Mouse (Mus musculus): ENCODE data around the gene Tas1r2. TPM values are rescaled to one million over a fixed set of nuclear protein-coding genes. Genes with fewer than 3 reads are reported as not detected.

Gene Tas1r2
- polyA plus RNA-seq, 1 experiment from 2014 or later = not detected

Small RNA genes lying within 50 kb of the gene (microRNA-seq; reads per million reads assigned to microRNA genes)
- gene Mir7020 = not detected

Other genes starting within 250 kb of the Tas1r2 start
- gene Iffo2, start 123.0 kb upstream of the Tas1r2 start, polyA plus RNA-seq (2016; fragmentation: Nextera tagmentation; extraction: Ambion mirVana) = 2.8 and 4.1 TPM in 2 replicates
- gene Gm21969, start 50.4 kb upstream of the Tas1r2 start, polyA plus RNA-seq (2016; fragmentation: Nextera tagmentation; extraction: Ambion mirVana) = not detected in 2 replicates
- gene Aldh4a1, start 30.7 kb upstream of the Tas1r2 start, polyA plus RNA-seq (2016; fragmentation: Nextera tagmentation; extraction: Ambion mirVana) = 25.5 and 26.0 TPM in 2 replicates
- 0.11 and 0.14 TPM in 2 replicates for gene Pax7, start 180.0 kb downstream of the Tas1r2 start, polyA plus RNA-seq (2016; fragmentation: Nextera tagmentation; extraction: Ambion mirVana)